Mouse (Mus musculus) megakaryocyte, embryonic 14.5 days (primary cell): Measurements from ENCODE around the gene Zfp541.

Source experiments
- FLI1 ChIP-seq: IDR thresholded peaks from 2 replicates; pipeline ENCODE4 v1.6.1; 2012; ENCODE audit warnings: low read length, inconsistent platforms, mixed read lengths
- GATA1 ChIP-seq: IDR thresholded peaks from 3 replicates; pipeline ENCODE4 v1.6.1; 2012; ENCODE audit warnings: mixed read lengths, low read length, inconsistent platforms, borderline replicate concordance

GRCm38 (mm10) chr7:16013722-16014275 is 47.8 kb upstream of the Zfp541 start:
- TF ChIP-seq GATA1 (no peak), FLI1 (no peak)
